In the genomic region with DNA sequence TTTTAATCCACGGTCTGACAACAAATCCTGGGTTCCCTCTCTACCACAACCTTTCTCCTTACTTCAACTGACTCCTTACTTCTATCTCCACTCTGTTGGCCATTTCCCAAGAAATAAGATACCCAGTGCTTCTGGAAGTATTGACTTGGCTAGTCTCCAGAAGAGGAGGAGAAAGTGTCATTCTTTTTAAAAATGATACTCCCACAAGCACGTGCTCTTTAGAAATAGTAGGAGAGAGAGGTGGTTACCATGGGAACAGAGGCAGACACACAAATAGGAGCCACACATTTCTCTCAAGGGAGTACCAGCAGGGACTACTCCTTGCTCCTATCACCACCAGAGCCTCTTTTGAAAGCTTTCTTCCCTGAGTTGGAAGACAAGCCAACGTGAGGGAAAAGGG, we compare ENCODE assay signal across 9 mouse cellular contexts.
DNase-seq lines count a peak whose midpoint lies in the region; ATAC-seq lines count a peak whose summit lies in the region.
"Had no signal": no experiment of that assay in that cellular context is flagged by ENCODE, and none has a peak within 500 bp of the region (broad histone marks: within the 10 kb centered on the region; RNA-seq: fewer than 3 reads in every experiment).

No protein-coding gene starts in this region.

- H3K9me3 ChIP-seq in embryonic facial prominence, embryonic 11.5 days (replicated peaks; ENCODE audit: control insufficient read depth, low read length), result no peaks in the 10 kb centered on the region
- H3K9me3 ChIP-seq in embryonic facial prominence, embryonic 10.5 days, result no peaks in the 10 kb centered on the region
- no peaks in the 10 kb centered on the region for H3K9me3 ChIP-seq in lung, embryonic 15.5 days
- H3K9me3 ChIP-seq in embryonic facial prominence, embryonic 15.5 days (replicated peaks), result no peaks in the 10 kb centered on the region

- peak; percentile 55 for DNase-seq in embryonic facial prominence, embryonic 11.5 days (ENCODE audit: low spot score)
- DNase-seq in embryonic facial prominence, embryonic 10.5 days (ENCODE audit: low spot score), result no peak
- no peak for DNase-seq in lung, postnatal 10 days
- DNase-seq in mesoderm, embryonic 11.5 days (ENCODE audit: low read depth, low spot score), result peak; percentile 74
- DNase-seq in gastrocnemius, postnatal 14 days, result no peak
- DNase-seq in adipocyte (ENCODE audit: low spot score), result no peak

- no peak overlapping the region for H3K4me2 ChIP-seq in embryonic facial prominence, embryonic 11.5 days (ENCODE audit: low read depth, low read length)
- no peak overlapping the region for H3K4me2 ChIP-seq in lung, embryonic 15.5 days
- H3K4me2 ChIP-seq in embryonic facial prominence, embryonic 15.5 days (replicated peaks), result no peak overlapping the region

- peak; percentile 77; the same call in 1 of the 2 replicates for ATAC-seq in embryonic facial prominence, embryonic 11.5 days (replicated peaks; ENCODE audit: insufficient number of reproducible peaks, low FRiP score, low TSS enrichment, low read depth)
- peak; percentile 23; the same call in 1 of the 2 replicates for ATAC-seq in lung, embryonic 15.5 days (ENCODE audit: borderline replicate concordance, extremely low read depth, low FRiP score, low TSS enrichment)
- ATAC-seq in embryonic facial prominence, embryonic 15.5 days (ENCODE audit: insufficient number of reproducible peaks, low FRiP score, low TSS enrichment, low read depth), result peak; percentile 80

- no peak overlapping the region for H3K9ac ChIP-seq in embryonic facial prominence, embryonic 11.5 days (replicated peaks; ENCODE audit: low read length)
- no peak overlapping the region for H3K9ac ChIP-seq in lung, embryonic 15.5 days
- no peak overlapping the region for H3K9ac ChIP-seq in embryonic facial prominence, embryonic 15.5 days

- H3K36me3 ChIP-seq in embryonic facial prominence, embryonic 11.5 days (replicated peaks; ENCODE audit: control insufficient read depth, insufficient read depth, low read depth, low read length), result no peaks in the 10 kb centered on the region
- H3K36me3 ChIP-seq in embryonic facial prominence, embryonic 10.5 days (replicated peaks), result no peaks in the 10 kb centered on the region
- no peaks in the 10 kb centered on the region for H3K36me3 ChIP-seq in lung, embryonic 15.5 days
- no peaks in the 10 kb centered on the region for H3K36me3 ChIP-seq in embryonic facial prominence, embryonic 15.5 days

- H3K4me3 ChIP-seq in embryonic facial prominence, embryonic 11.5 days (ENCODE audit: low read depth, low read length), result no peak overlapping the region
- H3K4me3 ChIP-seq in embryonic facial prominence, embryonic 10.5 days, result no peak overlapping the region
- no peak overlapping the region for H3K4me3 ChIP-seq in lung, embryonic 15.5 days
- H3K4me3 ChIP-seq in embryonic facial prominence, embryonic 15.5 days (replicated peaks), result no peak overlapping the region
- H3K4me3 ChIP-seq: myocyte had no signal

- no peaks in the 10 kb centered on the region for H3K4me1 ChIP-seq in embryonic facial prominence, embryonic 11.5 days (ENCODE audit: control insufficient read depth, insufficient read depth, low read length)
- peaks cover 35% of the 10 kb centered on the region for H3K4me1 ChIP-seq in embryonic facial prominence, embryonic 10.5 days
- peaks cover 15% of the 10 kb centered on the region for H3K4me1 ChIP-seq in lung, embryonic 15.5 days
- H3K4me1 ChIP-seq in embryonic facial prominence, embryonic 15.5 days, result peaks cover 18% of the 10 kb centered on the region; the same call in 1 of the 2 replicates

- intact Hi-C loops in gastrocnemius, postnatal 14 days (cut with DNase I; ENCODE audit: low total_unique reads), result no loop called here

- H3K27me3 ChIP-seq in embryonic facial prominence, embryonic 11.5 days (ENCODE audit: control insufficient read depth, insufficient read depth, low read length), result no peaks in the 10 kb centered on the region
- H3K27me3 ChIP-seq in embryonic facial prominence, embryonic 10.5 days (replicated peaks; ENCODE audit: low read depth, poor library complexity, severe bottlenecking), result no peaks in the 10 kb centered on the region
- no peaks in the 10 kb centered on the region for H3K27me3 ChIP-seq in lung, embryonic 15.5 days
- no peaks in the 10 kb centered on the region; the same call in 1 of the 2 replicates for H3K27me3 ChIP-seq in embryonic facial prominence, embryonic 15.5 days

- WGBS in embryonic facial prominence, embryonic 11.5 days, result 45% methylated on average over 3 of the region's 3 CpGs
- 55% methylated on average over 3 of the region's 3 CpGs for WGBS in embryonic facial prominence, embryonic 10.5 days
- 11% methylated on average over 3 of the region's 3 CpGs for WGBS in lung, embryonic 15.5 days
- 17% methylated on average over 3 of the region's 3 CpGs for WGBS in embryonic facial prominence, embryonic 15.5 days

- no peak overlapping the region for H3K27ac ChIP-seq in embryonic facial prominence, embryonic 11.5 days (replicated peaks; ENCODE audit: low read depth, low read length)
- no peak overlapping the region for H3K27ac ChIP-seq in embryonic facial prominence, embryonic 10.5 days (replicated peaks)
- H3K27ac ChIP-seq in lung, embryonic 15.5 days, result no peak overlapping the region
- H3K27ac ChIP-seq in embryonic facial prominence, embryonic 15.5 days (replicated peaks), result no peak overlapping the region

Comparison
In these comparisons a context has a peak if more than half of its experiments do, and no peak if none do; other contexts are left out.
1. DNase-seq: peak in embryonic facial prominence, embryonic 11.5 days (single experiment) and mesoderm, embryonic 11.5 days (single experiment); none in embryonic facial prominence, embryonic 10.5 days (single experiment), lung, postnatal 10 days (single experiment), gastrocnemius, postnatal 14 days (single experiment) and adipocyte (single experiment).
2. ATAC-seq: peak in every context shown above with its lines; median percentile 80 in embryonic facial prominence, embryonic 15.5 days; 77 in embryonic facial prominence, embryonic 11.5 days; 23 in lung, embryonic 15.5 days.